Mouse (Mus musculus): ENCODE results near the gene Ing4.

DNA sequence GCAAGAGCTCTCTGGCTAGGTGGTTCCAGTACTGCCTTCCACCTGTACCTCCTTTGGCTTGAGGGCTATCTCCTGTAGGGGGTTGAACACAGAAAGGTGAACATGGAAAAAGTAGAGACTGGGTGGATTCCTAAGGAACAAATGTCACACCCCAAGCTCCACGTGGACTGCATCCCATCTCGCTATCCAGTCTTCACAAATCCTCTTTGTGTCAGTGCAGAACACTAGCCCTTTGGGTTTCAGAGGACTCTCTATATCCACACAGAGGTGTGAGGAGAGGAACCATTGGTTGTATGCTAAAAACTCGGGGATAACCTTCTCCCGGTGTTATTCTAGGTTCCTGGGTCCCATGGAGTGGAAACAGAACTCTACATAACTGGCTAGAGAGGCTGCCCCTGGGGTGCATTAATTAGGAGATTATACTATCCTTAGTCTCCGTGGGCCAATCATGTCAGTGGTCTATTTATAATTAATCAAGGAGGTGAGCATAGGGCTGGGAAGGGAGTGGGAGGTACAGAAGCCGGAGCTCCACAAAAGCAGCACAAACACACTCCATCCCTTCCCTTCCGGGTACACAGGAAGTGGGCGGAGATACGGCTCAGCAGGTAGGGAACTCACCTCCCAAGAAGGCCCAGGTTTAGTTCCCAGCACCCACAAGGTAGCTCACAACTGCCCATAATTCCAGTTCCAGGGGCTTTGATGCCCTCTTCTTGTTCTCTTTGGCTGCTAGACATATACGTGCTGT lies 51.0 kb downstream of the Ing4 start:
- TF ChIP-seq POLR2A (IDR thresholded peaks at IDR 0.05; ENCODE audit: control insufficient read depth in 1 of 2, insufficient read depth in 1 of 2, low read depth in 1 of 2, low read length in 2 of 2, poor library complexity in 1 of 2) (peak in 1 of 2 experiments; percentile 33; a peak in 1 of 4 replicates), TAL1 (IDR thresholded peaks at IDR 0.05; ENCODE audit: low read length) (no peak), GATA1 (IDR thresholded peaks at IDR 0.05; ENCODE audit: low read depth, low read length) (no peak), CTCF (IDR thresholded peaks at IDR 0.05 in 2 of 3, conservative IDR thresholded peaks at IDR 0.05 in 1 of 3; ENCODE audit: control insufficient read depth in 1 of 3, insufficient read depth in 1 of 3, low read depth in 2 of 3, low read length in 3 of 3, poor library complexity in 1 of 3, severe bottlenecking in 1 of 3) (no peak), USF1 (IDR thresholded peaks at IDR 0.05; ENCODE audit: low read depth, low read length) (no peak)

Data from MEL (cell line).